Mouse (Mus musculus): ENCODE data around the gene Cables2. TPM values are rescaled to one million over a fixed set of nuclear protein-coding genes. Genes with fewer than 3 reads are reported as not detected.

The Cables2 gene
- polyA plus RNA-seq, 1 experiment, result 16.3 TPM

- Histone ChIP-seq H3K4me1 (ENCODE audit: control insufficient read depth, insufficient read depth, low read length) (peaks cover 15% of the 10 kb centered on the region; the same call in 1 of the 2 replicates), H3K4me3 (replicated peaks; ENCODE audit: control insufficient read depth, low read depth, low read length) (no peak overlapping the region), H3K27ac (ENCODE audit: control insufficient read depth, insufficient read depth, low read depth, low read length, poor library complexity) (peak overlapping the region; percentile 57)
- no peak for TF ChIP-seq POLR2A (IDR thresholded peaks at IDR 0.05; ENCODE audit: borderline replicate concordance, control insufficient read depth, low read depth, low read length)
- peak; percentile 77 for TF ChIP-seq CTCF (IDR thresholded peaks at IDR 0.05; ENCODE audit: control insufficient read depth, insufficient read depth, low read length)
- WGBS, result under 1% methylated on average over 8 of the region's 8 CpGs
These were observed 2.5 kb upstream of the Cables2 start for GRCm38 (mm10) chr2:180275836-180276235.

- TF ChIP-seq CTCF (IDR thresholded peaks at IDR 0.05; ENCODE audit: control insufficient read depth, insufficient read depth, low read length) (no peak), POLR2A (IDR thresholded peaks at IDR 0.05; ENCODE audit: borderline replicate concordance, control insufficient read depth, low read depth, low read length) (no peak)
- H3K27ac ChIP-seq (ENCODE audit: control insufficient read depth, insufficient read depth, low read depth, low read length, poor library complexity), result no peak overlapping the region
- WGBS, result 90% methylated on average over 2 of the region's 2 CpGs
- H3K4me1 ChIP-seq (ENCODE audit: control insufficient read depth, insufficient read depth, low read length), result peaks cover 22% of the 10 kb centered on the region
- H3K4me3 ChIP-seq (replicated peaks; ENCODE audit: control insufficient read depth, low read depth, low read length), result no peak overlapping the region
These were observed 1.2 kb upstream of the Cables2 start for GRCm38 (mm10) chr2:180274523-180274922.

- no peak for TF ChIP-seq POLR2A (IDR thresholded peaks at IDR 0.05; ENCODE audit: borderline replicate concordance, control insufficient read depth, low read depth, low read length)
- TF ChIP-seq CTCF (IDR thresholded peaks at IDR 0.05; ENCODE audit: control insufficient read depth, insufficient read depth, low read length), result no peak
- 1% methylated on average over 30 of the region's 37 CpGs for WGBS
- H3K4me3 ChIP-seq (replicated peaks; ENCODE audit: control insufficient read depth, low read depth, low read length), result peak overlapping the region; percentile 80
- peaks cover 22% of the 10 kb centered on the region for H3K4me1 ChIP-seq (ENCODE audit: control insufficient read depth, insufficient read depth, low read length)
- H3K27ac ChIP-seq (ENCODE audit: control insufficient read depth, insufficient read depth, low read depth, low read length, poor library complexity), result peak overlapping the region; percentile 68; the same call in 1 of the 2 replicates
These were observed 393 bp downstream of the Cables2 start for GRCm38 (mm10) chr2:180272884-180273321.

GRCm38 (mm10) chr2:180271804-180272395, 1.4 kb downstream of the Cables2 start:
- Histone ChIP-seq H3K27ac (ENCODE audit: control insufficient read depth, insufficient read depth, low read depth, low read length, poor library complexity) (no peak overlapping the region), H3K4me1 (ENCODE audit: control insufficient read depth, insufficient read depth, low read length) (peaks cover 22% of the 10 kb centered on the region), H3K4me3 (replicated peaks; ENCODE audit: control insufficient read depth, low read depth, low read length) (no peak overlapping the region)
- WGBS, result 85% methylated on average over 5 of the region's 5 CpGs
- TF ChIP-seq POLR2A (IDR thresholded peaks at IDR 0.05; ENCODE audit: borderline replicate concordance, control insufficient read depth, low read depth, low read length) (no peak), CTCF (IDR thresholded peaks at IDR 0.05; ENCODE audit: control insufficient read depth, insufficient read depth, low read length) (no peak)

GRCm38 (mm10) chr2:180270537-180271255, 2.6 kb downstream of the Cables2 start:
- Histone ChIP-seq H3K27ac (ENCODE audit: control insufficient read depth, insufficient read depth, low read depth, low read length, poor library complexity) (peak overlapping the region; percentile 70), H3K4me3 (replicated peaks; ENCODE audit: control insufficient read depth, low read depth, low read length) (no peak overlapping the region), H3K4me1 (ENCODE audit: control insufficient read depth, insufficient read depth, low read length) (peaks cover 18% of the 10 kb centered on the region)
- WGBS, result 41% methylated on average over 7 of the region's 7 CpGs
- TF ChIP-seq CTCF (IDR thresholded peaks at IDR 0.05; ENCODE audit: control insufficient read depth, insufficient read depth, low read length), result no peak
- no peak for TF ChIP-seq POLR2A (IDR thresholded peaks at IDR 0.05; ENCODE audit: borderline replicate concordance, control insufficient read depth, low read depth, low read length)

GRCm38 (mm10) chr2:180269329-180269728, 4.0 kb downstream of the Cables2 start:
- peaks cover 15% of the 10 kb centered on the region for H3K4me1 ChIP-seq (ENCODE audit: control insufficient read depth, insufficient read depth, low read length)
- WGBS, result 92% methylated on average over 10 of the region's 10 CpGs
- TF ChIP-seq POLR2A (IDR thresholded peaks at IDR 0.05; ENCODE audit: borderline replicate concordance, control insufficient read depth, low read depth, low read length) (no peak), CTCF (IDR thresholded peaks at IDR 0.05; ENCODE audit: control insufficient read depth, insufficient read depth, low read length) (no peak)
- no peak overlapping the region for H3K27ac ChIP-seq (ENCODE audit: control insufficient read depth, insufficient read depth, low read depth, low read length, poor library complexity)
- no peak overlapping the region for H3K4me3 ChIP-seq (replicated peaks; ENCODE audit: control insufficient read depth, low read depth, low read length)

GRCm38 (mm10) chr2:180267955-180268354, 5.3 kb downstream of the Cables2 start:
- peaks cover 15% of the 10 kb centered on the region for H3K4me1 ChIP-seq (ENCODE audit: control insufficient read depth, insufficient read depth, low read length)
- H3K4me3 ChIP-seq (replicated peaks; ENCODE audit: control insufficient read depth, low read depth, low read length), result no peak overlapping the region
- TF ChIP-seq POLR2A (IDR thresholded peaks at IDR 0.05; ENCODE audit: borderline replicate concordance, control insufficient read depth, low read depth, low read length) (no peak), CTCF (IDR thresholded peaks at IDR 0.05; ENCODE audit: control insufficient read depth, insufficient read depth, low read length) (no peak)
- no peak overlapping the region for H3K27ac ChIP-seq (ENCODE audit: control insufficient read depth, insufficient read depth, low read depth, low read length, poor library complexity)
- WGBS, result 80% methylated on average over 2 of the region's 2 CpGs

- TF ChIP-seq CTCF (IDR thresholded peaks at IDR 0.05; ENCODE audit: control insufficient read depth, insufficient read depth, low read length), result no peak
- TF ChIP-seq POLR2A (IDR thresholded peaks at IDR 0.05; ENCODE audit: borderline replicate concordance, control insufficient read depth, low read depth, low read length), result no peak
- H3K27ac ChIP-seq (ENCODE audit: control insufficient read depth, insufficient read depth, low read depth, low read length, poor library complexity), result no peak overlapping the region
- WGBS, result 83% methylated on average over 10 of the region's 10 CpGs
- no peak overlapping the region for H3K4me3 ChIP-seq (replicated peaks; ENCODE audit: control insufficient read depth, low read depth, low read length)
- H3K4me1 ChIP-seq (ENCODE audit: control insufficient read depth, insufficient read depth, low read length), result peaks cover under 1% of the 10 kb centered on the region; the same call in 1 of the 2 replicates
These were observed 10.4 kb downstream of the Cables2 start for GRCm38 (mm10) chr2:180262891-180263290.
